Mouse (Mus musculus): ENCODE data around the gene Clps. TPM values are rescaled to one million over a fixed set of nuclear protein-coding genes. Genes with fewer than 3 reads are reported as not detected.

The Clps gene
- polyA plus RNA-seq, 1 experiment from 2014 or later, result not detected

GRCm38 (mm10) chr17:28512696-28513095 is 47.9 kb downstream of the Clps start:
- no peak overlapping the region for H3K4me3 ChIP-seq
- 61% methylated on average over 6 of the region's 6 CpGs for WGBS

GRCm38 (mm10) chr17:28511616-28512541 is 48.7 kb downstream of the Clps start:
- no peak for DNase-seq (ENCODE audit: extremely low spot score, low spot score)
- Histone ChIP-seq H3K9me3 (no peaks in the 10 kb centered on the region), H3K4me3 (peak overlapping the region; percentile 36; the same call in 1 of the 2 replicates), H3K4me1 (peaks cover 59% of the 10 kb centered on the region), H3K36me3 (replicated peaks) (no peaks in the 10 kb centered on the region), H3K27me3 (ENCODE audit: poor library complexity, severe bottlenecking) (peaks cover 60% of the 10 kb centered on the region), H3K27ac (peak overlapping the region; percentile 60)
- 36% methylated on average over 9 of the region's 9 CpGs for WGBS

More at GRCm38 (mm10) chr17:28512696-28513095, 47.9 kb downstream of the Clps start:
- Histone ChIP-seq H3K4me1 (peaks cover 59% of the 10 kb centered on the region), H3K9me3 (no peaks in the 10 kb centered on the region), H3K36me3 (replicated peaks) (no peaks in the 10 kb centered on the region), H3K27ac (peak overlapping the region; percentile 20), H3K27me3 (ENCODE audit: poor library complexity, severe bottlenecking) (peaks cover 60% of the 10 kb centered on the region)
- DNase-seq (ENCODE audit: extremely low spot score, low spot score), result no peak

- Histone ChIP-seq H3K27ac (peak overlapping the region; percentile 60), H3K4me3 (peak overlapping the region; percentile 36), H3K9me3 (no peaks in the 10 kb centered on the region), H3K27me3 (ENCODE audit: poor library complexity, severe bottlenecking) (peaks cover 55% of the 10 kb centered on the region), H3K4me1 (peaks cover 62% of the 10 kb centered on the region), H3K36me3 (replicated peaks) (no peaks in the 10 kb centered on the region)
- 5% methylated on average over 28 of the region's 28 CpGs for WGBS
- DNase-seq (ENCODE audit: extremely low spot score, low spot score), result no peak
Measured at GRCm38 (mm10) chr17:28510445-28511342, 49.9 kb downstream of the Clps start.

Small RNA genes lying within 50 kb of the gene (microRNA-seq; reads per million reads assigned to microRNA genes)
- gene Gm25195 (not detected), gene Mir6969 (not detected)

Other genes starting within 250 kb of the Clps start
- 31.6 and 32.5 TPM in 2 replicates for gene Fance, start 247.2 kb downstream of the Clps start, polyA plus RNA-seq (2016; fragmentation: Nextera tagmentation; extraction: Ambion mirVana)
- 511 and 540 TPM in 2 replicates for gene Rpl10a, start 232.3 kb downstream of the Clps start, polyA plus RNA-seq (2016; fragmentation: Nextera tagmentation; extraction: Ambion mirVana)
- 5.2 and 5.5 TPM in 2 replicates for gene Tead3, start 209.9 kb downstream of the Clps start, polyA plus RNA-seq (2016; fragmentation: Nextera tagmentation; extraction: Ambion mirVana)
- gene Tulp1, start 195.5 kb downstream of the Clps start, polyA plus RNA-seq (2016; fragmentation: Nextera tagmentation; extraction: Ambion mirVana), result 3.5 and 3.8 TPM in 2 replicates
- gene Fkbp5, start 43.2 kb downstream of the Clps start, polyA plus RNA-seq (2016; fragmentation: Nextera tagmentation; extraction: Ambion mirVana), result 31.7 and 33.5 TPM in 2 replicates
- gene Armc12, start 30.0 kb downstream of the Clps start, polyA plus RNA-seq (2016; fragmentation: Nextera tagmentation; extraction: Ambion mirVana), result not detected in 2 replicates
- gene Clpsl2, start 11.4 kb downstream of the Clps start, polyA plus RNA-seq (2016; fragmentation: Nextera tagmentation; extraction: Ambion mirVana), result not detected in 2 replicates
- 0.41 and 0.45 TPM in 2 replicates for gene Lhfpl5, start 14.9 kb upstream of the Clps start, polyA plus RNA-seq (2016; fragmentation: Nextera tagmentation; extraction: Ambion mirVana)
- gene Srpk1, start 61.9 kb upstream of the Clps start, polyA plus RNA-seq (2016; fragmentation: Nextera tagmentation; extraction: Ambion mirVana), result 128 and 135 TPM in 2 replicates
- gene Slc26a8, start 129.5 kb upstream of the Clps start, polyA plus RNA-seq (2016; fragmentation: Nextera tagmentation; extraction: Ambion mirVana), result 0.50 and 0.58 TPM in 2 replicates
- gene Mapk14, start 130.6 kb upstream of the Clps start, polyA plus RNA-seq (2016; fragmentation: Nextera tagmentation; extraction: Ambion mirVana), result 41.2 and 42.2 TPM in 2 replicates
- gene AC170998.1, start 165.3 kb upstream of the Clps start, polyA plus RNA-seq (2016; fragmentation: Nextera tagmentation; extraction: Ambion mirVana), result 2.6 and 4.3 TPM in 2 replicates
- gene Mapk13, start 208.5 kb upstream of the Clps start, polyA plus RNA-seq (2016; fragmentation: Nextera tagmentation; extraction: Ambion mirVana), result 8.4 and 8.7 TPM in 2 replicates
- gene Brpf3, start 240.3 kb upstream of the Clps start, polyA plus RNA-seq (2016; fragmentation: Nextera tagmentation; extraction: Ambion mirVana), result 8.9 and 12.0 TPM in 2 replicates